Mouse (Mus musculus) testis, postnatal 14 days (tissue): ENCODE measurements at regions not wholly inside any gene's neighbourhood (a gene's known extent, or its start where the extent isn't known, plus 50 kb on each side); places are given as distances from the start of the nearest gene placed in this dataset.

Experiments
- DNase-seq: peaks from one replicate; pipeline ENCODE4 v3.0.0; 2021; ENCODE audit warnings: low spot score

DNA sequence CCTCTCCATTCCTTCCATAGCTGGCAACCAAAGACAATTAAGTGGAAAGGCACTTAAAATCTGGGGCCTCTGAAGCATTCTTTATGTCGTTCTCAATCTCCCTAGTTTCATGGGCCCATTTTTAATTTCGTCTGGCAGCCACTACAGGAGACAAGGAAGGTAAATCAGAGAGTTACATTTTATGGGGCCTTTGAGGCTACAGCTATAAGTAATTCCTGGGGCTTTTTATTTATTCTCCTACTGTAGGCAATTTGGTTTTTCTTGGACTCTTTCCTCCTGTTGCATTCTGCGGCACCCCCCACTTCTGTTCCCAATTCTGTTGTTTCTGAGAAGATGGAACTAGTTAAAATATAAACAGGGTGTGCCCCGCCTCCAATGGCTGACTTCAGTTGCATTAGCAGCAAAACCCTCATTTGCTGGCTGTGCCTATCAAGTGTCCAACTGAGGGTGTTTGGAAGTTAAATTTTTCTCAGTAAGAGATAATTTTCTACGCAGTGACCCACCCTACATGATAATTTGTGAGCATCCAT, 622.7 kb downstream of the Pdcd6ip start:
- no peak for DNase-seq

DNA sequence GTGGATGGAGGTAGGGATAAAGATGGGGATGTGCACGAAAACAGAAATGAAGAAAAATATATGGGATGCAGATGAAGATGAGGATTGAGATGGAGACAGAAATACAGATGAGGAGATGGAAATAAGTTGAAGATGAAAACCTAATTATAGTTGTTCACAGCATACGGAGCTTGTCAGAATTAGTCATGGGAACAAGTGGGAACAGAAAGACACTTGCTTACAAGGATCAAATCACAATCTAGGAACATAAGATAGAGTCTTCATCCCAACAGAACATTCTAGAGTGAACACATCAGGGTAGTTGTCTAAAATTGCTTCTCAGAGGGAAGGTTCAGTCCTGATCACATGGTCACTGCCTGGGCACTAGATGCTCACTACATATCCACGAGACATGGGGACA, 633.2 kb downstream of the Pdcd6ip start:
- no peak for DNase-seq

DNA sequence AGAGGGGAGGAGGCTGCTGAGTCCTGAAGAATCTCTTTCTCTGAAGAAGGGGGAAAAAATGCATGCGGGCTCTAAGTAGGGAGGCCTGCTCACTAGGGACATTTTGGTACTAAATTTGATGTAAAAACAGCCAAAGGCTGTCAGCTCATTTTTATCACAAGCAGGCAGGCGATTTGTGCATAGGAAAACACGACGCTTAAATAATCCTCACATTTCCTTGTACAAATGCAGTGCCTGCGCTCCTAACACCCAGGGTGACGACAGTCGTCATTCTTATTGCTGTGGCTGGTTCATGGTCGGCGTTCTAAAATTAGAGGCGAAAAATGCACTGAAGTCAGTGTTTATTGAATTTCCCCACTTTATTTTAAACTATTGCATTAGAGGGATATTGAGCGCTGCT, 650.6 kb downstream of the Pdcd6ip start:
- no peak for DNase-seq

DNA sequence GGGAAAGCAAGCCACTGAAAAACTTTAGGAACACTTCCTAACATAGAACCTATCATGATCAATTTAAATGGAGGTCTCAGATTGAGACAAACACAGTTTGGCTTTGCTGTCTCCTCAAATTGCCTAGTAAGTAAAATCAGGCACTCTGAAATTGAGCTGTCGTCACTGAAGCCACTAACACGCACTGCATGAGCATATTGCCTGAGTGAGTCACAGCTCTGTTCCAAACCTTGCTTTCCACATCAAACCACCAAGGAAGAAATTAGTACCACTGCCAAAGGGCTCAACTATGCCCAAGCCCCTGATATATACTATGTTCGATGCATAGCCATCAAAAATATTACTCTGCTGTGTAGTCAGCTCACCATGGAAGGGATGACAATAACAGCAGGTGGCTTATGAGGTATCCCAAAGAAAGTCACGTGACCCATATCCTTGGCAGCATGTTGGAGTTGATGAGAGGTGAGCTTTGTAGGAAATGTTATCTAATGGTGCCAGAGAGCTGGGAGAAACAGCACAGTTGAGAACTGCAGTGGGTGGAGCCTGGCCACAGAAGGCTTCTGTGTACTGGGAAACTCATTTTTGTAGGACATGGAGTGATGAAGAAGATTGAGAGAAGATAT, 663.4 kb downstream of the Pdcd6ip start:
- no peak for DNase-seq

DNA sequence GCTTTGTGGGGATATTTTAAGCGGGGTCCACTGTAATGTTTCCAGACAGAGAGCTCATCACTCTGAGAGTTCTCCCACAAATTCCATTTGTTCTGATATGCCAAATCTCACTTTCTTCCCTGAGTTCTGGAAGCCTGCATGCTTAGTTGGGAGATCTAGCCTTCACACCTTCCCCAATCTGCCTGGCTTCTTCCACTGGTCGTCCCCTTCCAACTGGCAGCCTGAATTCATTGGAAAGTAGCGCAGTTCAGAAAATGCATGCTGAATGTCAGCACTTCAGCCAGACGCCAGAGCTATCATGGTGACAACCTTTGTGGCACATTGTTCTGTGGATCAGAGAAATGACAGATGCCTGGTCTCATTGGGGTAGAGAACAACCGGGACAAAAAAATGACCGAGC, 667.2 kb downstream of the Pdcd6ip start:
- DNase-seq: no peak

DNA sequence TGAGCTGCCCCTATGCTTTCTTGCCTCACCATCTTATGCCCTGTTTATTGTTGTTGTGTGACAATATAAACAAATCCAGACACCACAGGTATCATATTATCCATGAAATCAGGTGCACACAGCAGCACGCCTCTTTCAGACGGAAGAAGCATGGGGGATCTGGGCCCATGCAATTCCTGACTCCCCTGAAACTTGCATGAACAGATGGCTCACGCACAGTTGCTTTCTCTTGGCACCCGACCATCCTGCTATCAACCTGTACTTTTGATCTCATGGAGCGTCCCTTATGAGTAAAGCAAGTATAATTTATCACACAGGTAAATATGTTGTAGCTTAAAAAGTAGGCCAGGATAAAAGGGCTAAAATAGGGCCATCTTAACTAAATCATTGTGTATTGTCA, 674.1 kb downstream of the Pdcd6ip start:
- no peak for DNase-seq

DNA sequence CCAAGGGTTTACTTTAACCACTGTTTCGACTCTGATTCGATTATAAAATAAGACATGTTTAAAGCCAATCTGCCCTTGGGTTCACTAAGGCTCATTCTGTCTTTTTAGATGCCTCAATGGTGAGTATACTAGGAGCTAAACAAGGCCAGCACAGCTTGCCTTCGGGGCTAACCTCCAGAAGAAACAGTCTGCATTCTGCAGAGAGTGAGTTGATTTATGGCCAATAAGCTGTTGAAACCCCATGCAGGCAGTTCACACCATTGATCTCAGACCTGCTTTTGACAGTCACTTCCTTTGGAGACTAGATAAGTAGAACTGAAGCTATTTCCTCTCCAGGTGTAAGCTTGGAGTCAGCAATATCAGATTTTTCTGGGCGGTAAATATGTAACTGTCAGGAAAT, 679.0 kb downstream of the Pdcd6ip start:
- no peak for DNase-seq

DNA sequence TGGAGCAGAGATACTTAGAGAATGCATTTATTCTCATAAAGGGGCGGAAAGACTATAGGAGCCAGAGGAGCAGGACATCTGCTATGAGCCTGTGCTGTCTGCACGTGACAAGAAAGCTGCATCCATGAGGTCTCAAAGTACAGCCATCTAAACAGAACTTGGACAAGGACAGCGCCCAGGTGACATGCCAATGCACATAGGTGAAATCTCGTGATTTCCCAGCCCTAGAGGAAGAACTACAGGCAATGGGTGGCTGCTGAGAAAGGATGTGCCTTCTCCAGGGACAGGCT, 681.2 kb downstream of the Pdcd6ip start:
- DNase-seq: no peak

DNA sequence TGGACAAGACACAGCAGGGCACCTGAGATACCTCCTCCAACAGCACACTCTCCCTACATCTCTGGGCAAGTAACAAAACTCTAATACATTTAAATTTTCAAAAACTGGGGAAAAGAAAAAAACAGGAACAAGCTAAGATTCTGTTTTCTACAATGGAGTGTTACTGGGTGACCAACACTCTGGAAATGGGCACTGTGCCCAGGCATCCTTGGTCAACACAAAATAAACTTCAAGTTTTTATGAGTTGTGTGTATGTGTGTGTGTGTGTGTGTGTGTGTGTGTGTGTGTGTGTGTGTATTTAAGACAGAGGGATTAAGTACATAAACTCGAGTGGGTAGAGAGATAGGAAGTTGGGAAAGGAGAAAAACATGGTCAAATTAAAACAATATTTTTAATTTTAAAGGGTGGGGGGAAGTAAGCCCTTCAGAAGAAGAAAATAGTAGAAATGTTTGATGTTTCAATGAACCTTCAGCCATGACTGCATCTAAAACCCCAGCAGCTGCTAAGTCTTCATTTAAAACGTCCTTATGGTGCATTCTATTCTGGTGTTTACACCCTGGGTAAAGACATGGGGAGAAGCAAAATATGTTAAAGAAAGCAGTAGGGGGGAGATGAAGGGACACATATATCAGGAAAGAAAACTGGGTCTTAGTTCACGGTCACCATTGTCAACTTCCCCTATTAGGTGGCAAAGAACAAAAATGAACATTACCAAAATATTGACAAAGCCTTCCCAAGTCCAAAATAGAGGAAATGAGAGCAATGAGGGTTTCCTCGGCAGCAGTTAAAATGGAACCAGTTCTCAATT, 681.8 kb downstream of the Pdcd6ip start:
- no peak for DNase-seq

DNA sequence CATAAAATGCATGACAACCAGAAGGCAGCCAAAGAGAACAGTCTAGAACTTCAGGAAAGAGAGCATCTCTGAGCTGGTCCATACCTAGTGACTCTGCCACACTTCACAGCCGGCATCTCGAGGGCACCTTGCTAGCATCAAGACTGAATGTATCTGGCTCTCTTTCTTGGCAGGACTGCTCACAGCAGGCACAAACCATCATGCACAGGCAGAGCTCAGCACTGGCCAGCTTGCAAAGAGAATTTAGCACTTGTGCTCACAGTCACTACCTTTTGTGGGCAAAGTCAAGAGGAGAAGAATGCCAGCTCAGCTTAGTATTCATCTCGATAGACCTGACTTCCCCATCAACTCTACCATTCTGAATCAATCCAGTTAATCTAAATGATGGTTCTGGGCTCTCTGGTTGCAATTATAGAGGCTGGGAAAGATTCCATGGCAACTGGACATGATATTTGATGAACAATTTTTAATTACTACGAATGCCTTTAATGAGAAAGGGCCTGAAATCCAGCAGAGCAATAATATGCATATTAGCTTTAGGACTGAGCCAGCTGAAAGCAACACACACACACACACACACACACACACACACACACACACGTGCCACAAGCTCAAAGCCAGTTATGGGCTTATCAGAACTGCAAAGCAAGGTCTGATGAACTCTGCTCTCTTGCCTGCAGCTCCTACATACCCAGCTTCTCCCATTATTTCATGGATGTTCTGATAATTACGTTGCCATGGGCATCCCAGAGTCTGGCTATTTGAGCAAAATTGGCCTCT, 686.0 kb downstream of the Pdcd6ip start:
- no peak for DNase-seq

DNA sequence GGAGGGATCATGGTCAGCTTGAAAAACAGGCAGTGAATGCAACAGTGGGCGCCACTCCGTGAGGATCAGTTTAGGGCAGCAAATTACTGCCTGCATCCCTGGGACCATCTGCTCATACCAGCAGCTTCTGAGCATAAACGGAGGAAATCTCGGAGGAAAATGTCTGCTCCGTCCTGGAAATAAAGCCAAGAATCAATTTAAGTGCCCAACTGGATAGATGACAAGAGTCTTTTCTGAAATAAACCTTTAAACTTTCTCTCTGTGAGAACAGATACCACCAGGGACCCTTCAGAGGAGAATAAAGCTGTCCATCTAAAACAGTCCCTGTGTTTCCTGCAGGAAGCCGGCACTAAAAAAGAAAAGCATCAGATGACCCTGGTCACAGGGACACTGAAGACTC, 688.5 kb downstream of the Pdcd6ip start:
- no peak for DNase-seq

DNA sequence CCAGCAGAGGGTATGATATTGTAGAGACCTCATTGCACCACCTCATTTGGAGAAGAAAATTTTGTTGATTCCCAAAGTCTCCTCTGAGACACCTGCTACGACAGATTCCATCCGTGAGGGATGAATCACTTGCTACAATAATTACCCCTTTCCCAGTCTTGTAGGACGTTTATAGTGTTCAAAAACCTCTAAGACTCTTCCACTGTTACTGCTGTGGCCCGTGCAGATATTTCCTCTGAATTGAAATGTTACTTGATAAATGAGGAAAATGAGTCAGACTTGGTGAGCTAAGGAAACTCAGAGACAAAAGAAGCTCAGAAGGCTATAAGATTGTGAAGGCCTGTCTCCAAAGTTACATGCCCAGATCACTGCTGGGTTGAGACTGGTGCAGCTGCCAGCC, 700.0 kb downstream of the Pdcd6ip start:
- DNase-seq: no peak

DNA sequence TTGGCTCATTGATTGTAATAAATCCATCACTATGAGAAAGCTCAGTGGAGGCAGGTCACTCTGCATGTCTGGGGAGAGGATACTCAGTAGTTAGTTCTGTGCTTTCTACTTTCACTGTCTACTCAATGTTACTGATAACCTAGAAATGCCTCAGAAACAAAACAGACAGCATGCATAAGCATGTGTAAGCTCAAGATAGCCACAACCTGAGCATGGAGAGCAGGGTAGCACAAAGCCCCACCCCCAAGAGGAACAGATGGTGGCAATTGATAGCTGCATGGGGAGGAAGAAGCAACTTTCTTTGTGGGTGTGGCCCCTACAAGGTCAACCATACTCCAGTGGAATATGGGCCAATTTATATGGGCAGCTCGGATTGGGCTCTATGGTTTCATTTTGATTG, 711.9 kb downstream of the Pdcd6ip start:
- DNase-seq: no peak

DNA sequence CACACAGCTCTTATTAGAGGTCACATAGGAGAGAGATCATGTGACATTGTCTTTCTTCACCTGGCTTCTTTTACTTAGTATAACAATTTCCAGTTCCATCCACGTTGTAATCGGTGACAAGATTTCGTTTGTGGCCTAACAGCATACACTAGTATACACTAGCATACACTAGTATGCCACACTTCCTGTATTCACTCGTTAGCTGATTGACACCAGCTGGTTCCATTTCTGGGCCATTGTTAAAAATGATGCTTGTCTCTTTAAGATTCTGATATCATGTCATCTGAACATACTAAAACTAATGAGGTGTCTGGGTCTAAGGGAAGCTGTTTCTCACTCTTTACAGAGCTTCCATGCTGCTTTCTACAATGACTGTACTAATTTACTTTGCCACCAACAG, 713.3 kb downstream of the Pdcd6ip start:
- DNase-seq: no peak

DNA sequence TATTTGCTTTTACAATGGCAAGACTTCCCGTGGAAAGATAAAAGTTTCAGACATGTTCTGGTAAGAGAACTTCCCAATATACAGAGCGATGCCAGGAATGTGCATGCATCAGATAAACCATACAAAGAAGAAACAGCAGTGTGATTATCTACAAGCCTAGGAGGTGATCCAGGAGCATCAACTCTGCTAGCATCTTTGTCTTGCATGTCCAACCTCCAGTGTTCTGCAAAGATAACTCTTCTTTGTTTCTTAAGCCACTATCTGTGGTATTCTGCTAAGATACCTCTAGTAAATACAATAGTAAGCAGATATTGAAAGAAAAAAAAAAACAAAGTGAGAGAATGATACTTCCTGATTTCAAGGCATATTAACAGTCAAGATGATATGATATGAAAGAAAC, 714.4 kb downstream of the Pdcd6ip start:
- DNase-seq: no peak

DNA sequence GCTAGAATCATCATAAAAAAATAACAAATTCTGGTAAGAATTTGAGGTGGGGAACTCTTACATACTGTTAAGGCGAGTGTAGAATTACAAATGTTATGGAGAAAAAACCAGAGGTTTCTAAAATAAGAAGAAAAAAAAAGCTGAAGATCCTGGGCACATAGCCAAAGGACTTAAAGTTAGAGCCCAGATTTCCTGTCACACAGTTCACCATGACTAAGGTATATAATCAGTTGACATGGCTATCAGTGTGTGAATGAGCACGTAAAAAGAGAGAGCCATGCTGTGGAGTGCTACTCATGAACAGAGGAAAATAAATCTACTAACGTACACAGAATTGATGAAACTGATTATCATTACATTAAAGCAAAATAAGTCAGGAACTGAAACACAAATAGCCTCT, 715.1 kb downstream of the Pdcd6ip start:
- no peak for DNase-seq

DNA sequence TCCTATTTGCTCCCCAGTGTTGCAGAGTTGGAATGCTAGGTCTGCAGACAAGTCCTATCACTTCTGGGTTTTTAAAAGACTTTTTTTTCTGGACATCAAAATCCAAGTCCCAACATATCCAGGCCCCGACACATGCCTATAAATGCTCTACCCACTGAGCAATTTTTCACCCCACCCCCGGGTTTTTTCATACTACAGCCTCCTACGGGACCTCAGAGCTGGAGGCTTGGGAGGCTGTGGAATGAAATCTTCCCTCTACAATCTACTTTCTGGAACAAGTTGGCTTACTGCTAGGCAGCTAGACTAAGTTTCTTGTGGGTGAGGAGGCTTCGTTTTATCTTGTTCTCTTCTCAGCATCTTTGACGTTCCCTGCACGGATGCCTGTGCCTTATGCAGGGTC, 724.7 kb downstream of the Pdcd6ip start:
- DNase-seq: no peak

DNA sequence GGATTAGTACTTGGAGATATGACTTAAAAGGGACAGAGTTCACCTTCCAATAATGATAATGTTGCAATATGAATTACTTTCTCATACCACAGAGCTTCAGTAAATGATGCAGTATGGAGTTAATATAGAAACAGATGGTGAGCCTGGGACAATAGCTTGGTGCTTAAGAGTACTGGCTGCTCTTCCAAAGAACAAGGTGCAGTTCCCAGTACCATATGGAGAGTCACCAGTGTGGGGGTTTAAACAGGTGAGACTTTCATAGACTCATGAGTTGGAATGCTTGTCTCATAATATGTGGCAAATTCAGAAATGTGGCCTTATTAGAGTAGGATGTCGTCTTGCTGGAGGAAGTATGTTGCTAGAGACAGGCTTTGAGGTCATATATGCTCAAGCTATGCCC, 715.8 kb upstream of the Arpp21 start:
- DNase-seq: no peak

DNA sequence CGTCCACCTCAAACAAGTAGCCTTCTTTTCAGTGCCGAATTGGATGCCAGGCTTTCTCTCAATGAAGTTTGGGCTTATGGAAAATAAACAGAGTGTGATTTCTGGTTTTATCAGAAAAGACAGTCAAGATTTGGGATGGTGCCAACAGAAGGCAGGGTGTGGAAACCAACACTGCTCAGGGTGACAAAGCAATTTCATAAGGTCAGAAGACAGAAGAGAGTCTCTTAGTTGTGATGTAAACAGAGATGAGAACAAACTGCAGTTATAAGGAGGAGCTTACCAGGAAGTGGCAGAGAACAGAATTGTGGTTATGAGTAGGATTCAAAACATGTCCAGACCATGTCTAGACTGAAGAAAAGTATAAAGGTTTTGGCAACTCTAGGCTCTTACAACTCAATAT, 714.3 kb upstream of the Arpp21 start:
- DNase-seq: no peak

DNA sequence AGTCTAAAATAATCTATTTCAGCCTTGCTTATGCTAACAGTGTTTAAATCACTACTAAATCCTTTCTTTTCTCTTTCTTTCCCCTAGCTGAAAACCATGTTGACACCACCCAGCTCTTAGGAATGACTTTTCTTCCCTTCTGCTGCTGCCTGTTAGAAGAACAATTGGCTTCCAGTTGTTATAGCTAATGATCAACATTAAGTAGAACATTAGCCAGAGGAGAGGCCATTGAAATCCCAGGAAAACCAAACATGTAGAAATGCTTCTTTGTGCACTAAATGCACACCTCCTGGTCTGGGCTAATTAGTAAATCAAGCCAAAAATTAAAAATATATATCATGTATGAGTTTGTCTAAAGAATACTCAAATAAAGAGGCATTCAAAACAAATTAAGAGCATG, 703.0 kb upstream of the Arpp21 start:
- no peak for DNase-seq

DNA sequence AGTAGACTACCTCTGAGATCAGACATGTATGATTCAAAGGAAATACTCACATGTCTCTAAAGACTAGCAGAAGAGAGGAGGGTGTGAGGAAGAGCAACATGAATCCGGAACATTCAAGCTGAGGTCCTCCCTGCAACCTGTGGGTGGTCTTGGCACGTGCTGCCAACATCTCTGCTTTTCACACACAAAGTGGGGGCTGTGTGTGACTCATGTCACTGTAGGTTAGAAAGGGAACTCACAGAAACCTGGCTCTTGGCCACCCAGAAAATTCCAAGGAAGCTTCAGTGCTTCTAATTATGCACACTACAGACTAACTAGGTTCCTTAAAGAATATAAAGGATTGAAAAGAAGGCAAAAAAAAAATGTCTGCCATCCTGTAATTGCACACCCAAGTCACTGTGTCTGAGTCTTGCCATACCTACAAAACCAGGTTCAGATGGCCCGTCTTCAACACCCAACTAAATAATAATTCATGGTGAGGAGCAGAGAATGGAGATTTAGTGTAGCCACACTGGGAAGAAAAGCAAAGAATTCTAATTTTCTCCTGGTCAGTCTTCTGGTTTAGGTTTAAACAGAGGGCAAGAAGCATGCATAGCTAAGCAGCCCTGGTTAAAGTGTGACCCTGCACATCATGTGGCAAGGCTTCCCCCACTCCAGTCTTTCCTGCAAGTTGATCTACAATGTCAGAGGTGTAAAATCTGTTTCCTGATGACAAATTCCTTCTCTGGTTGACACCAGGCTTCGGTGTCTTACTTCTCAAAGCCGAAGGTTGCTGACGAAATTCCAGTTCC, 673.8 kb upstream of the Arpp21 start:
- DNase-seq: no peak

DNA sequence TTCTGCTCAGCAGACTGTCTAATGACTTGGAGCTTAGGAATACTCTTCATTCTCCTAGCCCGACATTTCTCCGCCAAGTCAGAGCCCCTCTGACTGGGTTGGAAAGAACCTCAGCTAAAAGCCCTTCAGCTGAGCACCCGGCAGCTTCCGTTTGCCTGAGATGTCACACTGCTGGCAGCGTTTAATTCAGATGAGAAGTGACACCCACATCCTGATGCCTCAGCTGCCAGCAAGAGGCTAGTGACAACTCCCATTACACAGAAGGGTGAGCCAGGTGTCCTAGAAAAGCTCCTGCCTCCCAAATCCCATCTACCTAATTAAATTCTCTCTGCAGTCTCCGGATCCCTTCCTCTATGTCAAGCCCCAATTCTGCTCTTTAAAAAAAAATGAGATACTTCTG, 670.2 kb upstream of the Arpp21 start:
- no peak for DNase-seq
